Mouse (Mus musculus): Measurements from ENCODE around the gene Thsd4.
"Not testable (repeated sequence)": the region's sequence is repeated elsewhere in the genome, so short reads cannot be mapped to it uniquely, and the experiment has no call there.

Gene Thsd4

GRCm38 (mm10) chr9:60308182-60308581 lies 213.7 kb downstream of the Thsd4 start:
- no peak for DNase-seq (ENCODE audit: low read depth, low spot score)

- DNase-seq (ENCODE audit: low read depth, low spot score) = no peak
Observed at GRCm38 (mm10) chr9:60307469-60307868, 214.4 kb downstream of the Thsd4 start.

DNA sequence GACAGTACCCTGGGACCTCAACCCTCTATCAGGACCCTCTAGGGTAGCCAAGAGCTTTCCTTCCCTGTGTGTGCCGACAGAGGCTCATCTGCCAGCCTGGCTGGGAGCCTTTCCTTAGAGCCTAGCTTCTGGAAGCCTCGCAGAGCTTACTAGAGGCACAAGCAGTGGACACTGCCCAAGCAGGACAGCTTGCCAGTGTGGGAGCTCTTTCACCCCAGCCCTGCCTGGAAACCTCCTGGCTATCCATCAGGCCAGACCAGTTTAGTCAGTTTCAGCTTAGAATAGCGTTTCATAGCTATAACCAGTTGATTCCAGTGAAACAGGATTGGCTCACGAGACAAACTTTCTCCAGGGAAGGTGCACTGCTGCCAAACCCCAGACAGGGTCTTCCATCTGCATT lies 215.6 kb downstream of the Thsd4 start:
- no peak for DNase-seq (ENCODE audit: low read depth, low spot score)

DNA sequence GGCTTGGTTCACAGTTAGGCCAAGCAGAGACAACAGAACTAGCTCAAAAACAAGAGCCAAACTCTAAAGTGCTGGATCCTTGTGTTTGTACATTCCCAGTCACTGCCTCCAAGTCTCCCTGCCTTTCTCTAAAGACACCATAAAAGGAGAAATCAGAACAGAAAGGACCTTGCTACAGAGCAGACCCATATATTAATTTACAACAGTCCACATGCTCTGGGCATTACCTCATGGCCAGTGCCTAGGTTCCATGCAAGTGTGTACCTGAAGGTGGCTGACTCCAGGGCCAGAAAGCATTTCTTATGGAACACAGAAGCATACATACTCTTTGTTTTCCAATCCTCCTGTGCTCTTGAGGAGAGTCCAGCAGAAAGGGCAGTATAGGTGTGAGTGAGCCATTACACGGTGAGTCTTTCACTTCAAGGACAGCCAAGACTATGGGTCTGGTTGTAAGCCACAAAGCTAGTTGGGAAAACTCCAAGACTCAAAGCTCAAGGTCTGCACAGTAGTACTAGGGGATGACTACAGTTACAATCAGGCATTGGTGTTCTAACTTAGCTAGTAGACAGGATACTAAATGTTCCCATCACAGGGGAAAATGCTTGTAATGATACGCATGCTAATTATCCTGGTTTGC lies 216.5 kb downstream of the Thsd4 start:
- no peak for DNase-seq (ENCODE audit: low read depth, low spot score)

DNA sequence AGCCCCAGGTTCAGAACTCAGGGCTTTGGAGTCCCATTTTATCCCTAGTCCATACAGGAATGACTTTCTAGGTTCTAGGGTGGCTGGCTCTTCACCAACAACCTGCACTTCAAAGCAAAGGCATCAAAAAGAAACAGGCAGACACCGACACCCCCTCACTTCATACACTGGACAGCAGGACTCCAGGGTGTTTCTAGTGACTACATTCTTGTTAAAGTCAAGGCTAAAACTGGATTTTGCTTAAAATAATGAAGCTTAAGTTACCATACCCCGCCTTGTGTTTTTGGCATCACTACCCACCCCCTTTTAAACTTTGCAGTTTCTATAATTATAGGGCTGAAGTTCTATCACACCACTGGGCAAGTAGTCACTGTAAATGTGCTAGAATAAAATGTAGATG lies 225.6 kb downstream of the Thsd4 start:
- no peak for DNase-seq (ENCODE audit: low read depth, low spot score)

- DNase-seq (ENCODE audit: low read depth, low spot score) = no peak
Observed at GRCm38 (mm10) chr9:60295199-60295598, 226.6 kb downstream of the Thsd4 start.

GRCm38 (mm10) chr9:60293129-60293528 lies 228.7 kb downstream of the Thsd4 start:
- DNase-seq (ENCODE audit: low read depth, low spot score) = no peak

GRCm38 (mm10) chr9:60290780-60291179 lies 231.1 kb downstream of the Thsd4 start:
- no peak for DNase-seq (ENCODE audit: low read depth, low spot score)

- no peak for DNase-seq (ENCODE audit: low read depth, low spot score)
Observed at GRCm38 (mm10) chr9:60288789-60289188, 233.1 kb downstream of the Thsd4 start.

- DNase-seq (ENCODE audit: low read depth, low spot score) = no peak
Observed at GRCm38 (mm10) chr9:60286390-60286789, 235.5 kb downstream of the Thsd4 start.

GRCm38 (mm10) chr9:60285047-60285462 lies 236.8 kb downstream of the Thsd4 start:
- DNase-seq (ENCODE audit: low read depth, low spot score) = no peak

- no peak for DNase-seq (ENCODE audit: low read depth, low spot score)
Observed at GRCm38 (mm10) chr9:60284318-60284717, 237.5 kb downstream of the Thsd4 start.

- DNase-seq (ENCODE audit: low read depth, low spot score) = no peak
Observed at GRCm38 (mm10) chr9:60283546-60283945, 238.3 kb downstream of the Thsd4 start.

- DNase-seq (ENCODE audit: low read depth, low spot score) = no peak
Observed at GRCm38 (mm10) chr9:60281281-60281680, 240.6 kb downstream of the Thsd4 start.

- no peak for DNase-seq (ENCODE audit: low read depth, low spot score)
Observed at GRCm38 (mm10) chr9:60280786-60281185, 241.1 kb downstream of the Thsd4 start.

DNA sequence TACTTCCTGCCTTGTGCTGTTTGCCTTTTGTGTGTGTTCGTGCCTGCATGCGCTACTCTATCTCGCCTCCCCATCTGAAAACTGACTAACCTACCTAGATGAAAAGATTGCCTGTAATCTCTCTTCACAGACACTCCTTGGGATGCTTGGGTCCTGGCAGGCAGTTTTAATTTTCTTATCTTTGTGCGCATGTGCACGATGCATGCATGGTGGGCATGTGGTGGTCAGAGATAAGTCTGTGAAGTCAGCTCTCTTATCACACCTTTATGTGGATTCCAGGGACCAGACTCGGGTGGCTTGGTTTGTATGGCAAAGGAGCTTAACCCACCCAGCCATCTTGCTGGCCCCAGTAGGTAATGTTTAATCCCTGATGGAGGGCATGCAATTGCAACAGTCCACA lies 242.3 kb downstream of the Thsd4 start:
- peak; percentile 71 for DNase-seq (ENCODE audit: low read depth, low spot score)

DNA sequence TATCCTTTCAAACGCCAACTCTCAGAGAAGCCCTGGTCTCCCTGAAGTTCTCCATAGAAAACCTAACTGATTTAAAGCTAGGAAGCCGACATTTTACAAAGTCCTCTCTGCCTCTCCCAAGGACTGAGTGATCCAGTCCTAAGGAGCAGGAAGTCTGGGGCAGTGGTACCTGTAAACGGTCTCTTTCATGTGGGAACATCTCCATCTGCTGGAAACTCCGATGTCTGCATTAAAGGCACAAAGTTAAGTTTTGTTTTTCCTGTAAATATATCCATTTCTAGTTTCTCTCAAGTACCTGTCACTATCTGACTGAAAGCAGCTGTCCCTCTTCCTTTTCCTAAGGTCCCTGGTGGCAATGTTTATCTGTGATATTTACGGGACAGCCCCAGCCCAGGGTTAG lies 245.5 kb downstream of the Thsd4 start:
- no peak for DNase-seq (ENCODE audit: low read depth, low spot score)

DNA sequence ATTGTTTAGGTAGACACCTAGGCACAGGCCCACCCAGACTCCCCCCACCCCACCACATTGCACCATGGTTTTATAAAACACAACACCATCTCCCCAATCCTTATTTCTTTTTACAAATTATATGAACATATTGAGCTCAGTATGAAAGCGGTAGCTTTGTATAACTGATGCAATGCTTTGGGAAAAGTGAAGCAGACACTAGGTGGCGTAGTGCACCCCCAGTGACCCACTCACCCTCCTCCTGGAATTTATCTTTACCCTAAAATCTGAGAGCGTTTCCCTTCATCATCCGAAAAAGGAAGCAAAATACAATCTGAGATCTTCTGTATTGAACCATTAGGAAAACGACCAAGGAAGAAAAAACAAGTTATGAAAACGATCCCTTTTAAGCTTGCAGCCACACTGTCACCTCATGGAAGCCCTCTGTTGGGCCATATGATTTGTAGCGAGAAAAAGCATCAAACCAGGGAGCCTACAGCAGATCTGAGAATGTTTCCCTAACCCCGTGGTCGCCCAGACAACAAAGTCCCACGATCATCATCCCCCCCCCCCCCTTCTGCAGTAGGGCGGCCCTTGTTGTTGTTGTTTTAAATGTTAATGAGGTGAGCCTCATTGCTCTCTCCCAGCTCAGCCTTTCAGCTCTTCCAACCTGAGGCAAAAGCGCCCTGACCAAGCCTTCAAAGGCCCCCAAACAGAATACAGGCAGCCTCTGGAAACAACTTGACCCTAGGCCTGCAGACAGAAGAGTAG lies 246.3 kb downstream of the Thsd4 start:
- no peak for DNase-seq (ENCODE audit: low read depth, low spot score)

GRCm38 (mm10) chr9:60274503-60274902 lies 247.3 kb downstream of the Thsd4 start:
- DNase-seq (ENCODE audit: low read depth, low spot score) = no peak

DNA sequence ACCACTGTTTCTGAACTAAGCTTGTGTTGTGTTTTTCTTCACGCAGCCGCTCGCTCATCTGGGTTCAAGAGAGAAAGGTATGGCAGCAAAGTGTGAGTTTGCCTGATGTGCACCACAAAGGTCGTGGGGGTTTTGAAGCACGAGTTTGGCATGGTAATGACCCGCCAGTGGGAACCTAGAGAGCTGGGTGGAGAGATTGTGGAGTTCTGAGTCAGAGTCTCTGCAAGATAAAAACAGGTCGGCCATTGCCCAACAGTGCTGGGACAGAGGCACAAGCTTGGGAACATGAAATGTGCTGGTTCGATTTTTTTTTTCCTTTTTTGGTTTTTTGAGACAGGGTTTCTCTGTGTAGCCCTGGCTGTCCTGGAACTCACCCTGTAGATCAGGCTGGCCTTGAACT lies 249.5 kb downstream of the Thsd4 start:
- DNase-seq (ENCODE audit: low read depth, low spot score) = not testable (repeated sequence)

- DNase-seq (ENCODE audit: low read depth, low spot score) = no peak
Observed at GRCm38 (mm10) chr9:60271940-60272339, 249.9 kb downstream of the Thsd4 start.

GRCm38 (mm10) chr9:60269807-60270206 lies 252.0 kb downstream of the Thsd4 start:
- DNase-seq (ENCODE audit: low read depth, low spot score) = no peak

DNA sequence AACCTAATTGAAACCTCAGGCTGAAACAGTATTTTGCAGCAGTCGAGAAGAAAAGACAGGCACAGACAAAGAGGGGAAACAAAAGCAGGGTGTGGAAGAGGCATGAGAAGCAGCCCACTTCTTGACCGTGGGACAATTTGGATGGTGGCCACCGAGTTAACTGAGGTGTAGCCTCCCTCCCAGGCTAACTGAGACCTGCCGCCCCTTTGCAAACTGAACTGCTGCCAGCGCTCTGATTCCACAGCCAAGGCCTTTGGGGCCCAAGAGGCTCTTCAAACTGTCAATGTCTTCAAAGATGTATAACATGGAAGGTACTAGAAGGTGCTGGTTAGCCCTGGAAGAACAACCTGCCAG lies 254.6 kb downstream of the Thsd4 start:
- DNase-seq (ENCODE audit: low read depth, low spot score) = no peak
